Mouse (Mus musculus): Measurements from ENCODE around the gene Zc3hav1l.
A peak's percentile ranks its signal among the peaks of the same experiment; 100 is the strongest.

Zc3hav1l gene

DNA sequence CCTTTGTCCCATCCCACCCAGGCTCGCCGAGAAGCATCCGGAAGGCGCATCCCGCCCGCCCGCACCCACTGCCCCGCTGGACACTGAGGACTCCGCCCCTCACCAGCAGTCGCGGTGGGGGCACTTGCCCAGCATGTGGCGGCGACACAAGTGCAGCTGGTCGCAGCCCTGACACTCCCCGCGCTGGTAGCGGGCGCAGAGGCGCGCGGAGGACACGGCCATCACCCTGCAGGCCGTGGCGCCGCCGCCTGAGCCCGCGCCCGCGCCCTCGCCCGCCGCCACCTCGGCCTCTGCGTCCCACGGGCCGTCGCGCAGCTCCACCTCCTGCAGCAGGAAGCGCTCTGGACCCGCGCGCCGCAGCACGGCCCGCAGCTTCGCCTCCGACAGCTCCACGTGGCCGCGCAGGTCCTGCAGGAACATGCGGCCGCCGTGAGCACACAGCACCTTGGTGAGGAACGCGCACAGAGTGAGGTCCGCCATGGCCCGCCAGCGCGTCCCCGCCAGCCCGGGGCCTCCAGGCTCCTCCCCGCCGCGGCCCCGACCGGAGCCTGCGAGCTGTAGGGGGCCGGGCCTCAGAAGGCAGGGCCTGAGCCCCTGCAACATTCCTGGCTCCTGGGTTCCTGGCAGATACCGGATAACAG, at the start of gene Zc3hav1l:
TSS of gene Zc3hav1l (minus strand) at position 499 of the 641 bp plus-strand sequence.
- DNase-seq, result peak; percentile 53

DNA sequence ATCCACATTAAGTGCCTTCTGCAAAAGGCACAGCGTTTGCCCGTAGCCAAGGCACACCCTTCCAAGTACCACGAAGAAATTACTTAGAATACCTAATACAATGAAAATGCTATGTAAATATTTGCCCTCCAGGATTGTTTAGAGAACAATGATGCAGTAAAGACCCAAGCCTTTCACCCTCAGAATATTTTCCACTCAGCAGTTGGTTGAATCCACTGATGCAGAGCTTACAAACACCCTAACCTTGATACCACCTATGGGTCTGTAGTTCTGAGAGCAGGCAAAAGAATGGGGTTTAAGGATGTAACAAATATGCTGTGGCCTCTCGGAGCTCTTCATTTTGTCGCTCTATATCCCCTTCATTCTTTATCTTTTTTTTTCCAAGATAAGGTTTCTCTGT, 48.8 kb upstream of the Zc3hav1l start:
- no peak for DNase-seq

DNA sequence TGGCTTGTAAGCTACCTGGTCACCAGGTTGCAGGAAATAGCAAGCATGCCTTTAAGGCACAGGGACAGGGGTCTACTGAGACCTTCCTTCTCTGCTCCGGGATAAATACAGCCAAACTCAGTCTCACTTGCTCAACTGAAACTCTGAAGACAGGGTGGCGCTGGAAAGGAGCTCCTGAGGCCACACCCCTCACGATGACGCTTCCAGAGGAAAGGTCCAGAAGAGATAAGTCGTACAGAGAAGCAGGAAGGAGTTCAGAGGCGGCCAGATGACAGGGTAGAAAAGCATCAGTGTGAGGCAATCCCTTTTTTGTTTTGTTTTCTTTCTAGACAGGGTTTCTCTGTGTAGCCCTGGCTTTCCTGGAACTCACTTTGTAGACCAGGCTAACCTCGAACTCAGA, 46.7 kb upstream of the Zc3hav1l start:
- DNase-seq, result peak; percentile 40

DNA sequence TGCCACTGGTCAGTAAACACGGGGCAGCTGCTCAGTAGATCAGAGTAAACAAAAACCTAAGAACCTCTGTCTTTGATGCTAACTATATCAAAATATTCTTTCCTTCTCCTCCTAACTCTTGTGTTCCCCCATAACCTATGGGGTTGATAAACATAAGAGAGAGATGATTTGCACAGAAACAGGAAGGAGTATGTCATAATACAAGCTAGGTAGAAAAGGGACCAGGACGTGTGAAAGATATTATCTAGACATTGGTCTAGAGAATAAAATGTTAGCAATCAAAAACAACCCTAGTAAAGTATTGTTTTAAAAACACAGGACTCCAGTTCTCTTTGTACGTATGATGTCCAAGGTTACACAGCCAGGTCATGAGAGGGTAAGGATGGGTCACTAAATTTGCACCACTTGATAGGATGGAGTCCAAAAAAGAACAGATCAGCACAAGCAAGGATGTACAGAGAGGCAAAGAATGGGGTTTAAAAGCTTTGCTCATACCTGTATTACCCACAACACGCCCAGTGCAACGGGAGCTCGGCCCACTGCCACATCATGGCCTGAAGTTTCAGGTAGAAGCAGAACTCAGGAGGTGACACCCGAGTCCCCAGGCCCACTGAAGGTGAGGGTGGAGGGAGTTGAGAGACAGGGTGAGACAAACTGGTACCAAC, 45.1 kb upstream of the Zc3hav1l start:
- no peak for DNase-seq

DNA sequence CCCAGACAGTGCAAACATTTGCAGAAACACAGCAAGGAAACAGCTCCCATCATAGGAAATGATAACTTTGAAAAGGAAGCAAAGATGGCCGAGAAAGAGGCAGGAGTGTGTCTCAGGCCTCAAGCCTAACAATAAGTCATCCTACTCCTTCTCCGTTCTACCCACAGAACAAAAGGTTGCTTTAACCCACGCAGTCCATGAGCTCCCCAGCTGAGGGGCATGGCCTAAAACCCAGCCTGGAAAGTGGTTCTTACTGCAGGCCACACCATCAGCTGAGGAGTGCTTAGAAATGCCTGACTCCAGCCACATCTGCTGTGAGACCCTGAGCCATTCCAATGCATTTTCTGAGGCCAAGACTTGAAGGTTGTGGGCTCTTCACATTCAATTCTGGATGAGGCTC, 44.5 kb upstream of the Zc3hav1l start:
- no peak for DNase-seq

DNA sequence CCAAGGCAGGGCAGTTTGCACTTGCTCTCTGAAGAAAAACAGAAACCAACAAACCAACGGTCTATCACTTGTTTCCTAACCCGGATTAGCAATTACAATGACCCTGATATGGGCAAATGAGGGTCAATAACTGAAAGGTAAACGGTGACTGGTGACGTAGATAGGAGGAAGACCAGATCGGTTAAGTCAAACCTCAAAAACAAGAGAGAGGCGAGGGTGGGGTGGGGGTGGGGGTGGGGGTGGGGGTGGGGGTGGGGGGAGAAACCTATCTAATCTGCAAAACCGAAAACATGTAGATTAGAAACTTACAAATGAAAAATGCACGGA, 43.6 kb upstream of the Zc3hav1l start:
- DNase-seq, result no peak

DNA sequence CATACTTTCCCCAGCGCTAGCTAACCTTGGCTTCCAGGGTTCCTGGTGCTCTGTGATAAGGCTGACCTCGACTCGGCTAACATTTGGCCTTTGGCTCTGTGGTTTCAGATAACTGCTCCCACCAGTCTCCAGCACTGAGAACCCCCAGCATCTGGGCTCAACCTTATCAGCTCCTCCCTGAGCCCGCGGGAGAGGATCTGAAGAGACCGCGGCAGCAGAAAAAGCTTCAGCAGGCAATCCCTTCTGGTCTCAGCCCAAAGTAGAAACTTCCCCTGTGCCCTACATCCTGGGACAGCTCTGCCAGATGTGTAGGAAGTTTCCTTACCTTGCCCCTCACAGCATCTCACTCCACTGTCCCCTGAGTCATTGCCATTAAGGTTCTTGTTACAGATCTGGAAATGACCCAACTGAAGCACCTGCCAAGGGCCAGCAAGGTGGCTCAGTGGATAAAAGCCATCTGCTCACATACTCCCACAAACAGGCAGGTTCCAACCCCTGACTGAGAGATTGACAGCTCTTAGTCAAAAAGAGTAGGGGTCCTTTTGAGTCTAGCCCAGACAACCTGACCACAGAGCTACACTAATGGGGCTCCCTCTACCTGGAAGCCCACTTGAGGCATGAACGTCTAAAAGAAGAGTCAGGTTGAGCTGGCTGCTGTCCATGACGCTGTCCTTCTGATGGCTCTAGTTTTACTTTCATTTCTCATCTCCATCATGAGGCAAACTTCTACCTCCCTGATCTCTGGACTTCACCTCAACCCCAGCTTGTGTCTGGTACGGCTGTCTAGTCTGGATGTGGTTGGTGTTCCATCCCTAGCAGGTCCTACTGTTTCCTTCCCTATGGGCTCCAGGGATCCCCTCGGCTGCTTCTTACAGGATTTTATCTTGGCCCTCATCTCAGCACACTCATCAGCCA, 42.9 kb upstream of the Zc3hav1l start:
- no peak for DNase-seq

DNA sequence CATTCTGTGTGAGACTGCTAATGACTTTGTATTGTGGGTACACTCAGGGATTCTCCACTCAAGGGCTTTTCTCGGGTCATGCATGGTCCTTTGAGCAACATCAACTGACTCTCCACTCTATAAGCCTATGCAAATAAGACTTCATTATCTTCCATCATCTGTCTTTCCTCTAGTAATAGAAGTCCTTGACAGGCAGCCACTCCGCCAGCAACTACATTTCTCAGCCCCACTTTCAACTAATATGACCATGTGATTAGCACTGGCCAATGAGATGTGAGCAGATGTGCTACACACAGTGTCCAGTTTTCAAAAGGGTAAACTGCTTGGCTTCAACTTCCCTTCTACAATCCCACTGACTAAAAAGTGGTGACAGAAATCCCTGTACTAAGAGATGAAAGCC, 40.0 kb upstream of the Zc3hav1l start:
- DNase-seq, result no peak

DNA sequence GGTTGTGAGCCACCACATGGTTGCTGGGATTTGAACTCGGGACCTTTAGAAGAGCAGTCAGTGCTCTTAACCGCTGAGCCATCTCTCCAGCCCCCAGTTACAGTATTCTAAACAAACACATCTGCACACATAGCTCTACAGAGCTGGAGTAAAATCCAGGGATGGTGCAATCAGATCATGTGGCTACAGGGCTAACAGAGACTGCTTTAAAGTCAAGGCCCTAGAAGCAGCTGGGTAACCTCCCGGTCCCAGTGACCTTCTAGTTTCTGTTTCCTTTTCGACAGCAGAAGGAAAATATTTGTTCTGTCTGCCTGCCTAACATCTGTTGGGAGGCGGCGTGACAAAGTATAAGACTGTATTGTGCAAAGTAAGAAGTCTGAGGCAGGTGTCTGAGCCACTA, 38.9 kb upstream of the Zc3hav1l start:
- DNase-seq, result peak; percentile 29

DNA sequence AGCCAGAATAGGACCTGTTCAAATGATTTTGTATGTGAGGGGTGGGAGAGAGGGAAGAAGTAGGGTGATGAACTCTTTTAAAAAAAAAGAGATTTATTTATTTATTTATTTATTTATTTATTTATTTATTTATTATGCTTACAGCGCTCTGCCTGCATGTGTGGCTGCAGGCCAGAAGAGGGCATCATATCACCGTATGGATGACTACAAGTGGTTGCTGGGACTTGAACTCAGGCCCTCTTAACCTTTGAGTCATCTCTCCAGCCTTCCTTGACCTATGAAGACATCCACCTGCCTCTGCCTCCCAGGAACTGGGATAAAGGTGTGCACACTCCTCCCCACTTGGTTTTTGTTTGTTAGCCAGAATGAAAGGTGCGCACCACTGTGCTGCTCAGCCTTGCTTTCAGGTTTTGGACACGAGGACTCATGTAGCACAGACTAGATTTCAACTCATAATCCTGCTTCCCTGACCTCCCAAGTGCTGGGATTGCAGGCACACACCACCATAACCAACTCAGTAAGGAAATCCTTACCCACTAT, 38.2 kb upstream of the Zc3hav1l start:
- DNase-seq, result no peak

DNA sequence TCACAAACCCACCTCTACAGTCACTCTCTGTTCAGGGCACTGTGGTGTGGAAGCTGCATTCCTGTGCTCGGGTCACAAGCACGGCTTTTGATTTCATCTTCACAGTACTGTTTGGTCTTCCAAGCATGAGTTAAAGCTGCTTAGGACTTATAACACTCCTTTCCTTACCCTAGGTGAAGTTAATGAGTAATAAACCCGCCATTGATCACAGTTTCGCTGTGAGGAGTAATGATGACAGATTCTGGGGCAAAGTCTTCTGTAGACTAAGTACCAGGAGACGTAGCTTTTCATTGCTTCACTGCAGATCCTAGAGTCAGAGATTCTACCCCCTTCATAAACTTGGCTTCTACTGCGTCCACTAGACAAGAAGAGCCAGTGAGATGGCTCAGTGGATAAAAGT, 36.2 kb upstream of the Zc3hav1l start:
- DNase-seq, result no peak

DNA sequence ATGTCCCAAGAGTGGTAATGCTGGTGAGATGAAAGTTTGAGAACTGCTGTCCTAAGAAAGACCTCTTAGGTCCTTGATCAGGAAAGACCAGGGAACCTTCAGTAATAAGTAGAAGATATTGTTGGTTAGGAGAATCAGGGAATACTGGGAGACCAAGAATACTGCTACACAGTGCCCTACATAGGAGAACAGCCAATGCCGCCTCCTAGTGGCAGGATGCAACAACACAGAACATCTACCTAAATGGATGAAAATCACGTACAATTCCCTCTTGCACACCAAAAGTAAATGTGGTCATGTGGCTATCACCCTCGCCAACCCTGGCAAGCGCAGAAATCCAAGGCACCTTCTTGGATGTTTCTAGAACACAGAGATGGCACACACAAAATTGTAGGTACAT, 27.5 kb upstream of the Zc3hav1l start:
- peak; percentile 38 for DNase-seq

DNA sequence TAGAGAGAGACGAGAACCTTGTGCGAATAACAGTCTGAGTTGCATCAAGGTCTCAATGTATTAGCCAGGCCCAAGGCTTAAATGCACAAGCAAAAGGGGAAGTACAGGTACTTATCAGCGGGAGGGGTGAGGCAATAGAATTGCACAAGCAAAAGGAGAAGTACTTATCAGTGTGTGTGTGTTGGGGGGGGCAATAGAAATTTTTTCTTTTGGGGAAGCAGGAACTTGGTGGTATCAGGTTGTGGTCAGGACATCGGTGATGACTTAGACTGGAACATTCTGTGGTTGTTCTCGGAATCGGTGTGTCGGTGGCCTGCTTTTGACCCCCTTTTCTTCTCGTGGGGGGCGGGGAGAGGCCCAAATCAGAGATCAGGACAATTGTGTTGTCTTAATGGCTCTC, 21.6 kb upstream of the Zc3hav1l start:
- no peak for DNase-seq

DNA sequence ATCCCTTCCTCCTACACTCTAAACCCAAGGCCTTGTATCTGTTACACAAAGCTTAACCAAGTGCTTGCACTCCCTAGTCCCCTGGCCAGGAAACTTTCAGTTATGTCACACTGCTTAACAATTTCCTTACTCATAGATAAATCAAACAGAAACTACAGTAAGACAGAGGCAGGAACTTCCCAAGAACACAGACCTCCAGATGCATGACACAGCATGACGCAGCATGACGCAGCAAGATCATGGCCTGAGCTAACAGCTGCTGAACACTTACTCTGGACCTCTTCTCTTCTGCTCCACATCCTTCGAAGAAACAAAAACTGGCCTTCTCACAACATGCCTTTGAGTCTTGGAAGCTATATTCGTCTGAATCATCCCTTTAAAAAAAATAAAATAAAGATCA, 17.0 kb upstream of the Zc3hav1l start:
- DNase-seq, result no peak

DNA sequence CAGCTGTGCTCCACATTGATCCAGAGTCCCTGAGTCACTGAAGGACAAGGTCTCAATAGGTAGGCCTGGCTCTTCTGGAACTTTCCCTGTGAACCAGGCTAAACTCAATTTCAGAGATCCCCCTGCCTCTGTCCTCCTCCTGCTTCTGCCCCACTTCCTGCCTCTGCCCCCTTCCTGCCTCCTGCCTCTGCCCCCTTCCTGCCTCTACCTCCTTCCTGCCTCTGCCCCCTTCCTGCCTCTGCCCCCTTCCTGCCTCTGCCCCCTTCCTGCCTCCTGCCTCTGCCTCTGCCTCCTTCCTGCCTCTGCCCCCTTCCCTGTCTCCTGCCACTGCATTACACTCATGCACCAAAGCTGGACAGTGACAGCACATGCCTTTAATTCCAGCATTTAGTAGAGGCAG, 10.7 kb upstream of the Zc3hav1l start:
- no peak for DNase-seq

DNA sequence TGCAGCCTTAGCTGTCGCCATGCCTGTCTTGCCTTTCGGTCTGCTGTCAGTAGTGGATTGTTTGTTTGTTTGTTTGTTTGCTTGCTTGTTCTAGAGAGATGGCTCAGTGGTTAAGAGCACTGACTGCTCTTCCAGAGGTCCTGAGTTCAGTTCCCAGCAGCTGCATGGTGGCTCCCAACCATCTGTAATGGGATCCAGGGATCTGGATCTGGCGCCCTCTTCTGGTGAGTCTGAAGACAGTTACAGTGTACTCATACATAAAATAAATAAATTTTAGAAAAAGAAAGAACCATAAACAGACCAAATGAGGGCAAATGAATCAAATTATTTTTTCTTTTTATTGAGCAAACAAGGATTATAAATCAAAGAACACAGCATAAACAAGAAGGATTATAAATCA, 5.9 kb upstream of the Zc3hav1l start:
- no peak for DNase-seq

DNA sequence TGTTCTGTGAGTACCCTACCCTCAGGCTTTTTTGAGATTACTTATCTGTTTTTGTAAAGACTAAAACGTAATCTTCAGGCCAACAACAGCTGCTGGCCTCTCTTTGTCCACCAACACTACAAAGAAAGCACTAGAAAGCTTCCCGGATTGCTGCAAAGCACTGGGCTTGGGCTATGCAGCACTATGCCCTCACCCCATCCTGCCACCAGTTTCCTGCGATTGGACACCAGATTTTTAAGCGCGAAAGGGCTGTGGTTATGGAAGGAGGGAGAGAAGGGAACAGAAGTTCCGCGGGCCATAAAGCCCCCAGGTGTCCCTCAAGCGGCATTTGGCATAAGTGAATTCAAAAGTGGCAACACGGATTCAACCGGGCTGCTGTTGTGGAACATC, 818 bp downstream of the Zc3hav1l start:
- no peak for DNase-seq

DNA sequence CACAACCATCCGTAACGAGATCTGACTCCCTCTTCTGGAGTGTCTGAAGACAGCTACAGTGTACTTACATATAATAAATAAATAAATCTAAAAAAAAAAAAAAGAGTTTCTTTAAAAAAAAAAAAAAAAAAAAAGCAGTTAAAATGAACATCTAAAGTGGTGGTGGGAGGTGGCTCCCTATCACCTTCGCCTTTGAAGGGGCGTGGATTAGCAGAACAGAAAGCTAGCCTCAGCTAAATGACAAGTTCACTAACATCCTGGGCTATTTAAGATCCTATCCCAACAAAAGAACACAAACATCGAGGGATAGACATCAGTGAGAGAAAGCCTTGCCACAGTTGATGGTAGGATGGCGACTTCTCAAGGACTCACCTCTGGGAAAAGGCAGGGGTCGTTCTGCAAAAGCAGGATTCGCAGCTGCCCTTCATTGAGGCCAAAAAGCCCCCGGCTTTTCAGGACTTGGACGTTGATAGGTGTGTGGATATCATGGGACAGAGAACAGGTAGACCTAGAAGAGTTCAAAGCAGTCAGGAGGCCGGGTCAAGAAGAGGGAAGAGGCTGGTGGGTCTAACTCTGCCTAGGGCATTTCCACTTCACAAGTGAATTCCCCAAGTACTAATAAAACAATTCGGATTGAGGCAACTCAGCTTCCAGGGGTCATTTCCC, 1.3 kb downstream of the Zc3hav1l start:
- DNase-seq, result no peak

DNA sequence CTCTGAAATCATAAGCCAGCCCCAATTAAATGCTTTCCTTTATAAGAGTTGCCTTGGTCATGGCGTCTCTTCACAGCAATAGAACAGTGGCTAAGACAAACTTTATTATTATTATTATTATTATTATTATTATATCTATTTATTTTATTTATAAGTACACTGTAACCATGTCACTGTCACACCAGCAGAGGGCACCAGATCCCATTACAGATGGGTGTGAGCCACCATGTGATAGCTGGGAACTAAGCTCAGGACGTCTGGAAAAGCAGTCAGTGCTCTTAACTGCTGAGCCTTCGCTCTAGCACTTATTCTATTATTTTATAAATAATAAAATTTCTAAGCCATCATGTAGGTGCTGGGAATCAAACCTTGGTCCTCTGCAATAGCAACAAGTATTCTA, 5.4 kb downstream of the Zc3hav1l start:
- no peak for DNase-seq

DNA sequence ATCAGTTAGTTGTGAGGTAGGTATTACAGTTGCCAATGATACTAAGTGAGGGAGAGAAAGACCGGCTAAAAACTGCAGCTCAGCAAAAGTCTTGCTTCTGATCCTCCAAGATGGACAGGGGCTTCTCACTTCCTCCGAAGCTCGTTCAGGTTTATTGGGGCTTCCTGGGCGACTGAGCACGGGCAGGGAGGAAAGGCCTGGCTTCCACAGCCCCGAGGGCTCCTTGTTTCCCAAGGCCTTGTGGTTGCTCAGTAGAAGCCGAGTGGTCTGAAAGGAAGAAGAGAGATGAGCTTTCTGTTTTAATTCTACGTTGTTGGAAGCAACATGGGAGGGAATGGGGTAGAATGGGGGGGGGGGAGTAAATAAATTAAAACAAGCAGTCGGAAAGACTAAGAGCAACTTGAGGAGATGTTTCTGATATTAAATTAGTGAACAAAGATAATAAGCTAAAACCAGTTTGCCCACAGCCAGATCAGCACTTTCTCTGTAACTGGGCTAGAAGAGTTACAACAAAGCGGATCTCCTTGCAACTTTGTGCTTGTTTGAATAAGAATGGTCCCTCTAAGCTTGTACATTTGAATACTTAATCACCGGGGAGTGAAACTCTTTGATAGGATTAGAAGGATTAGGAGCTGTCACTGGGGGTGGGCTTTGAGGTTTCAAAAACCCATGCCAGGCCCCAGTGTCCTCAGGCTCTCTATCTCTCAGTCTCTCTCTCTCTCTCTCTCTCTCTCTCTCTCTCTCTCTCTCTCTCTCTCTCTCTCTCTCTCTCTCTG, 6.0 kb downstream of the Zc3hav1l start:
- no peak for DNase-seq

DNA sequence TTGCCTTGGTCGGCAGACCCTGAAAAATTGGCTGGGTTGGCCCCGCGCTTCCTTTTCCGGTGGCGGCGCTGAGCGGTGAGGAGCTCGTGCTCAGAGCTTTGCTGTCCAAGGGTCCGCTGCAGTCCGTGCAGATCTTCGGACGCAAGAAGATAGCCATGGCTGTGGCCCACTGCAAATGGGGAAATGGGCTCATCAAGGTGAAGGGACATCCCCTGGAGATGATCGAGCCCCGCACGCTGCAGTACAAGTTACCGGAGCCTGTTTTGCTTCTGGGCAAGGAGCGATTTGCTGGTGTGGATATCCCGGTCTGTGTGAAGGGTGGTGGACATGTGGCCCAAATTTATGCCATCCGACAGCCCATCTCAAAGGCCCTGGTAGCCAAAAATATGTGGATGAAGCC, 14.6 kb downstream of the Zc3hav1l start:
- DNase-seq, result no peak

DNA sequence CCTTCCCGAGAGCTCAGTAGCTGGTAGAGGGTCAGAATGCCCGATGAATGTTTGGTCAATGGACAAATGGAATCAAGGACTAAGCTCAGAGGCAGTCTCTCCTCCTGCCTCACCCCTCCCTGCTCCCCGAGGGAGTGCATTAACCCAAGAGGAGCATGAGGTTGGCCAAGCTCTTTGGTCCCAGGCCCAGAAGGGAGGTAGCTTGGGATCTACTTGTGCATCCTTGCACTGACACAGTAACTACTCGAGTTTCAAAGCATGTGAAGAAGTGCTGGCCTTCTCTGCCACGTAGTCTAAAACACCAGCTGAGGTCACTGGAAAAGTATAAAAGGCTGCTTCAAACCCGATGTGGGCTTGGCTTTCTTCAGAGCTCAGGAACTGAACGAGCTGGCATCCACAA, 34.6 kb downstream of the Zc3hav1l start:
- no peak for DNase-seq
